Mouse (Mus musculus): ENCODE data around the gene Usp24. TPM values are rescaled to one million over a fixed set of nuclear protein-coding genes. Genes with fewer than 3 reads are reported as not detected.

Usp24 gene
- polyA plus RNA-seq, 1 experiment from 2014 or later = 7.2 TPM

DNA sequence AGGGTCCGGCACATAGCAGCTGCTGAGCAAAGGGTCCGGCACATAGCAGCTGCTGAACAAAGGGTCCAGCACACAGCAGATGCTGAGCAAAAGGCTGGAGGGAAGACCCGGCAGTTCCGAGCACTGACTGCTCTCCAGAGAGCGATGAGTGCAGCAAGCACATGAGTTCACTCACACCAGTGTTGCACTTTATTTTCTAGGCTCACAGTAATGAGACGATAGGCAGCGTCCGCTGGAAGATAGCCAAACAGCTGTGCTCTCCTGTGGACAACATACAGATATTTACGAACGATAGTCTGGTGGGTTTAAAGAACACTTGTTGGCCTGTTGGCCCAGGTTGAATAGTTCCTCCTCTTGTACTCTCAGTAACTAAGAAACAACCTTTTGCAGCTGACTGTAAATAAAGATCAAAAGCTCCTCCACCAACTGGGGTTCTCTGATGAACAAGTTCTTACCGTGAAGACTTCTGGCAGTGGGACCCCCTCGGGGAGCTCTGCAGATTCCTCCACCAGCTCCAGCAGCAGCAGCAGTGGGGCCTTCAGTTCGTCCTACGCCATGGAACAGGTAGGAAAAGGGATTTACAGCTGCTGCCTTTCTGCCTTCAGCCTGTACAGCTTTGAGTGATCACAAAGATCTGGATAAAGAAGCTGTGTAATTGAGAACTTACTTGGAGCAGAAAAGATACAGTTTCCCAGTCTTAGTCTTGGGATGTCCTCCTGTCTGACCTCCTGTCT is 63.0 kb downstream of the Usp24 start:
- H3K27ac ChIP-seq (ENCODE audit: low read depth, low read length) = no peak overlapping the region
- peaks cover 67% of the 10 kb centered on the region for H3K36me3 ChIP-seq (ENCODE audit: control insufficient read depth, insufficient read depth, low read length)
- no peaks in the 10 kb centered on the region for H3K27me3 ChIP-seq (replicated peaks; ENCODE audit: control insufficient read depth, insufficient read depth, low read length)
- no peaks in the 10 kb centered on the region for H3K9me3 ChIP-seq (replicated peaks; ENCODE audit: control insufficient read depth, low read length)
- no peak overlapping the region for H3K9ac ChIP-seq (ENCODE audit: low read length)
- DNase-seq (ENCODE audit: low spot score) (peak; percentile 16), ATAC-seq (no peak)
- 74% methylated on average over 14 of the region's 14 CpGs for WGBS
- H3K4me2 ChIP-seq (ENCODE audit: low read length) = no peak overlapping the region
- H3K4me3 ChIP-seq (ENCODE audit: low read depth, low read length) = no peak overlapping the region
- no peaks in the 10 kb centered on the region for H3K4me1 ChIP-seq (ENCODE audit: control insufficient read depth, insufficient read depth, low read length)

DNA sequence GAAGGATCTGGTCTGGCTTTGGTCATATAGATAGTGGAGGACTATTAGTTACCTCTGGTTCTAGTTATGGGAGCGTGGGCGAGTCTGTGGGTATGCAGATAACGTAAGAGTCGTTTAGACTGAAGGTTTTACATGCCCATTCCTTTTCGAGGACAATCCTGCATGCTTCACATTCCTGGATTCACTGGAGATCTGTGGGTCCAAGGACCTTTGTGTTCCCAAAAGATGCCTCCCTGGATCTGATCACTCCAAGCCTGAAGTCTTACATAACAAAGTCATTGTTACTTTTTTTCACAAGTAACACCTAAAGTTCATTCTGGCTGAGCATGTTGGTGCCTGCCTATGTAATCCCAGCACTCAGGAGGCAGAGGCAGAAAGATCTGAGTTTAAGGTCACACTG is 65.1 kb downstream of the Usp24 start:
- Histone ChIP-seq H3K9me3 (replicated peaks; ENCODE audit: control insufficient read depth, low read length) (no peaks in the 10 kb centered on the region), H3K27ac (ENCODE audit: low read depth, low read length) (no peak overlapping the region), H3K4me1 (ENCODE audit: control insufficient read depth, insufficient read depth, low read length) (no peaks in the 10 kb centered on the region), H3K4me2 (ENCODE audit: low read length) (no peak overlapping the region), H3K9ac (ENCODE audit: low read length) (no peak overlapping the region), H3K4me3 (ENCODE audit: low read depth, low read length) (no peak overlapping the region), H3K36me3 (ENCODE audit: control insufficient read depth, insufficient read depth, low read length) (peaks cover 75% of the 10 kb centered on the region), H3K27me3 (replicated peaks; ENCODE audit: control insufficient read depth, insufficient read depth, low read length) (no peaks in the 10 kb centered on the region)
- ATAC-seq (no peak), DNase-seq (ENCODE audit: low spot score) (no peak)
- WGBS = 91% methylated on average over 5 of the region's 5 CpGs

DNA sequence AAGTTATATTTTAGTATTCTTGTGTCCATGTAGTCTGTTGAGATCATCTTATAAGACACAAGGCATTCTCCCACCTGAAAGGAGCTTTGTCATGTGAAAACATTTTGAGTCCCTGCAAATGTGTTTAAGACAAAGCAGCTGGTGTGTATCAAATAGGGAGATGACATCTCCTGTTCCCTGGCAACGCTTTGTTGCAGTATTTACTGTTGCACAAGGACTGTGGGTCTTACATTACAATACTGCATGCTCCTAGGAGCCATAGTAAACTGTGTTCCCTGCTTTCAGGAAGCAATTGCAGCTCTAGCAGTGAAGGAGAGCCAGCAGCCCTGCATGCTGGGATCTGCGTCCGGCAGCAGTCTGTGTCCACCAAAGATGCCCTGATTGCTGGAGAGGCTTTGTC is 73.9 kb downstream of the Usp24 start:
- 81% methylated on average over 3 of the region's 3 CpGs for WGBS
- Histone ChIP-seq H3K27ac (ENCODE audit: low read depth, low read length) (0 out of 2 replicates have a peak overlapping the region, but pooled peaks have one; percentile 14), H3K9ac (ENCODE audit: low read length) (no peak overlapping the region), H3K36me3 (ENCODE audit: control insufficient read depth, insufficient read depth, low read length) (peaks cover 65% of the 10 kb centered on the region), H3K4me2 (ENCODE audit: low read length) (no peak overlapping the region), H3K4me3 (ENCODE audit: low read depth, low read length) (no peak overlapping the region), H3K27me3 (replicated peaks; ENCODE audit: control insufficient read depth, insufficient read depth, low read length) (no peaks in the 10 kb centered on the region), H3K4me1 (ENCODE audit: control insufficient read depth, insufficient read depth, low read length) (no peaks in the 10 kb centered on the region), H3K9me3 (replicated peaks; ENCODE audit: control insufficient read depth, low read length) (no peaks in the 10 kb centered on the region)
- ATAC-seq (no peak), DNase-seq (ENCODE audit: low spot score) (peak; percentile 6)

DNA sequence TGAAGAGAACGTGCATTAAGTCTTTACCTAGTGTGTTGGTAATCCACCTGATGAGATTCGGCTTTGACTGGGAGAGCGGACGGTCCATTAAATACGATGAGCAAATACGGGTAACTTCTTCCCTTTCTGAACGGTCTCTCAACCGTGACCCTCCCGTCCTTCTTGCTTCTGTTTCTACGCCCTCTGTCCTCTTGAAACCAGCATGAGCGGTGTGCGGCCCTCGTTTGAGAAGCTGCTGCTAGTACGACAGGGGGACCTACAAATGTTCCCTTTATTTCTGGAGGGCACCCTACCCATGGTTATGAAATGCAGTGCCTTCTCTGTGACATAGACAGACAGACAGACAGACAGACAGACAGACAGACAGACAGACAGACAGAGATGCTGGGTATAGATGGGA is 93.6 kb downstream of the Usp24 start:
- no peaks in the 10 kb centered on the region for H3K9me3 ChIP-seq (replicated peaks; ENCODE audit: control insufficient read depth, low read length)
- peaks cover 84% of the 10 kb centered on the region for H3K36me3 ChIP-seq (ENCODE audit: control insufficient read depth, insufficient read depth, low read length)
- no peak for ATAC-seq
- H3K27ac ChIP-seq (ENCODE audit: low read depth, low read length) = no peak overlapping the region
- no peaks in the 10 kb centered on the region for H3K27me3 ChIP-seq (replicated peaks; ENCODE audit: control insufficient read depth, insufficient read depth, low read length)
- no peak overlapping the region for H3K4me3 ChIP-seq (ENCODE audit: low read depth, low read length)
- H3K9ac ChIP-seq (ENCODE audit: low read length) = no peak overlapping the region
- DNase-seq (ENCODE audit: low spot score) = no peak
- no peaks in the 10 kb centered on the region for H3K4me1 ChIP-seq (ENCODE audit: control insufficient read depth, insufficient read depth, low read length)
- WGBS = 93% methylated on average over 14 of the region's 14 CpGs
- no peak overlapping the region for H3K4me2 ChIP-seq (ENCODE audit: low read length)

- Histone ChIP-seq H3K27me3 (replicated peaks; ENCODE audit: control insufficient read depth, insufficient read depth, low read length) (no peaks in the 10 kb centered on the region), H3K27ac (ENCODE audit: low read depth, low read length) (no peak overlapping the region), H3K4me2 (ENCODE audit: low read length) (no peak overlapping the region), H3K9me3 (replicated peaks; ENCODE audit: control insufficient read depth, low read length) (no peaks in the 10 kb centered on the region), H3K4me1 (ENCODE audit: control insufficient read depth, insufficient read depth, low read length) (no peaks in the 10 kb centered on the region), H3K4me3 (ENCODE audit: low read depth, low read length) (no peak overlapping the region), H3K9ac (ENCODE audit: low read length) (no peak overlapping the region), H3K36me3 (ENCODE audit: control insufficient read depth, insufficient read depth, low read length) (peaks cover 77% of the 10 kb centered on the region)
- DNase-seq (ENCODE audit: low spot score) (no peak), ATAC-seq (no peak)
- 89% methylated on average over 3 of the region's 3 CpGs for WGBS
These were observed 103.2 kb downstream of the Usp24 start for GRCm38 (mm10) chr4:106419256-106419655.

DNA sequence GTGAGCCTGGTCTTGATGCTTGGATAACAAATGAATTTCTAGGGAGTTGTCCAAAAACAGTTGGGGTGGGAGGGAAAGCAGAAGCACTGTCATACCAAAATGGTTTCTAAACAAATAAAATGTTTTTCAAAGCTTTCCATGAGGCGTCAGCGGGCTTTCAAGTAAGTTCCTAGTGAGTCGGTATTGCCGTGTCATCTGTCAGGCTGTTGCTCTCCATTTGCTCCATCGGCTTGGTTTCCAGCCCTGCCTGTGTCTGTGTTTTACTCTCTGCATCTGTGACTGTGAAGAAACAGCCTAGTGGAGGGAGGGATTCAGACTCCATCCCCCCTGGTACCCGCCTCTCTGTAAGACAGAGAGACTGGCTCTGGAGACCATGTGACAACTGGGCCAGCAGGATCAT is 103.8 kb downstream of the Usp24 start:
- Histone ChIP-seq H3K27ac (ENCODE audit: low read depth, low read length) (no peak overlapping the region), H3K4me2 (ENCODE audit: low read length) (no peak overlapping the region), H3K4me1 (ENCODE audit: control insufficient read depth, insufficient read depth, low read length) (no peaks in the 10 kb centered on the region), H3K9ac (ENCODE audit: low read length) (no peak overlapping the region), H3K27me3 (replicated peaks; ENCODE audit: control insufficient read depth, insufficient read depth, low read length) (no peaks in the 10 kb centered on the region), H3K4me3 (ENCODE audit: low read depth, low read length) (no peak overlapping the region), H3K36me3 (ENCODE audit: control insufficient read depth, insufficient read depth, low read length) (peaks cover 79% of the 10 kb centered on the region), H3K9me3 (replicated peaks; ENCODE audit: control insufficient read depth, low read length) (no peaks in the 10 kb centered on the region)
- no peak for ATAC-seq
- WGBS = 87% methylated on average over 6 of the region's 6 CpGs
- DNase-seq (ENCODE audit: low spot score) = no peak

- peaks cover 78% of the 10 kb centered on the region for H3K36me3 ChIP-seq (ENCODE audit: control insufficient read depth, insufficient read depth, low read length)
- WGBS = 92% methylated on average over 3 of the region's 3 CpGs
These were observed 106.6 kb downstream of the Usp24 start for GRCm38 (mm10) chr4:106422597-106422996.

GRCm38 (mm10) chr4:106424560-106424959 is 108.5 kb downstream of the Usp24 start:
- H3K4me2 ChIP-seq (ENCODE audit: low read length) = no peak overlapping the region
- H3K9ac ChIP-seq (ENCODE audit: low read length) = no peak overlapping the region
- no peaks in the 10 kb centered on the region for H3K27me3 ChIP-seq (replicated peaks; ENCODE audit: control insufficient read depth, insufficient read depth, low read length)
- H3K4me1 ChIP-seq (ENCODE audit: control insufficient read depth, insufficient read depth, low read length) = no peaks in the 10 kb centered on the region
- DNase-seq (ENCODE audit: low spot score) = no peak
- no peak for ATAC-seq
- H3K9me3 ChIP-seq (replicated peaks; ENCODE audit: control insufficient read depth, low read length) = no peaks in the 10 kb centered on the region
- H3K4me3 ChIP-seq (ENCODE audit: low read depth, low read length) = no peak overlapping the region
- peaks cover 78% of the 10 kb centered on the region for H3K36me3 ChIP-seq (ENCODE audit: control insufficient read depth, insufficient read depth, low read length)
- 86% methylated on average over 1 of the region's 1 CpGs for WGBS
- H3K27ac ChIP-seq (ENCODE audit: low read depth, low read length) = no peak overlapping the region

More at GRCm38 (mm10) chr4:106422597-106422996, 106.6 kb downstream of the Usp24 start:
- Histone ChIP-seq H3K4me1 (ENCODE audit: control insufficient read depth, insufficient read depth, low read length) (no peaks in the 10 kb centered on the region), H3K27me3 (replicated peaks; ENCODE audit: control insufficient read depth, insufficient read depth, low read length) (no peaks in the 10 kb centered on the region), H3K4me2 (ENCODE audit: low read length) (no peak overlapping the region), H3K9me3 (replicated peaks; ENCODE audit: control insufficient read depth, low read length) (no peaks in the 10 kb centered on the region), H3K27ac (ENCODE audit: low read depth, low read length) (no peak overlapping the region), H3K4me3 (ENCODE audit: low read depth, low read length) (no peak overlapping the region), H3K9ac (ENCODE audit: low read length) (no peak overlapping the region)
- no peak for ATAC-seq
- DNase-seq (ENCODE audit: low spot score) = no peak

DNA sequence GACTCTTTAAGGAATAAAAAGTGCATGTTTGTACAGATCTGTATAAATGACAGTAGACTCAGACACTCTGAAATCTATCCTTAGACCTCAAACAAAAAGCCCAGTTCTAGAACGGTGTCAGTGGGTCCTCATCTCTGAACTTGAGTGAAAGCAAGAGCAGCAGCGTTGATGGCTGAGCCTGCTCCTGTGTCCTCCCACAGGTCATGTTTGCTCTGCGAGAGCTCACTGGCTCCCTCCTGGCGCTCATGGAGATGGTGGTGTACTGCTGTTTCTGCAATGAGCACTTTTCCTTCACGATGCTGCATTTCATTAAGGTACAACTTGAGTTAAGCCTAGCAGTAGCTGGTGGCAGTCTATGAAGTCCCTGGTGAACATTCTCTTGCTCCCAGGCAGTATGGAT is 110.3 kb downstream of the Usp24 start:
- ATAC-seq (no peak), DNase-seq (ENCODE audit: low spot score) (no peak)
- 72% methylated on average over 5 of the region's 5 CpGs for WGBS
- Histone ChIP-seq H3K9ac (ENCODE audit: low read length) (no peak overlapping the region), H3K4me3 (ENCODE audit: low read depth, low read length) (no peak overlapping the region), H3K27ac (ENCODE audit: low read depth, low read length) (no peak overlapping the region), H3K4me2 (ENCODE audit: low read length) (no peak overlapping the region), H3K4me1 (ENCODE audit: control insufficient read depth, insufficient read depth, low read length) (no peaks in the 10 kb centered on the region), H3K9me3 (replicated peaks; ENCODE audit: control insufficient read depth, low read length) (no peaks in the 10 kb centered on the region), H3K27me3 (replicated peaks; ENCODE audit: control insufficient read depth, insufficient read depth, low read length) (no peaks in the 10 kb centered on the region), H3K36me3 (ENCODE audit: control insufficient read depth, insufficient read depth, low read length) (peaks cover 81% of the 10 kb centered on the region)

Measured in forebrain, embryonic 14.5 days (tissue).